Mouse (Mus musculus) G1E-ER4 (cell line): ENCODE measurements around the gene OR5BS1P. TPM values are rescaled to one million over a fixed set of nuclear protein-coding genes. Genes with fewer than 3 reads are reported as not detected.

Experiments used
- GATA1 ChIP-seq: IDR thresholded peaks from one replicate; pipeline ENCODE4 v1.8.0; 2012; ENCODE audit warnings: low read length, inconsistent platforms
- polyA plus RNA-seq: library from polyadenylated mRNA; stranded (reverse); fragments of >175 nt; gene quantifications from 2 replicates; pipeline ENCODE4 v1.2.3, GENCODE M21; 2012

The OR5BS1P gene
- polyA plus RNA-seq, 1 experiment, result not detected

DNA sequence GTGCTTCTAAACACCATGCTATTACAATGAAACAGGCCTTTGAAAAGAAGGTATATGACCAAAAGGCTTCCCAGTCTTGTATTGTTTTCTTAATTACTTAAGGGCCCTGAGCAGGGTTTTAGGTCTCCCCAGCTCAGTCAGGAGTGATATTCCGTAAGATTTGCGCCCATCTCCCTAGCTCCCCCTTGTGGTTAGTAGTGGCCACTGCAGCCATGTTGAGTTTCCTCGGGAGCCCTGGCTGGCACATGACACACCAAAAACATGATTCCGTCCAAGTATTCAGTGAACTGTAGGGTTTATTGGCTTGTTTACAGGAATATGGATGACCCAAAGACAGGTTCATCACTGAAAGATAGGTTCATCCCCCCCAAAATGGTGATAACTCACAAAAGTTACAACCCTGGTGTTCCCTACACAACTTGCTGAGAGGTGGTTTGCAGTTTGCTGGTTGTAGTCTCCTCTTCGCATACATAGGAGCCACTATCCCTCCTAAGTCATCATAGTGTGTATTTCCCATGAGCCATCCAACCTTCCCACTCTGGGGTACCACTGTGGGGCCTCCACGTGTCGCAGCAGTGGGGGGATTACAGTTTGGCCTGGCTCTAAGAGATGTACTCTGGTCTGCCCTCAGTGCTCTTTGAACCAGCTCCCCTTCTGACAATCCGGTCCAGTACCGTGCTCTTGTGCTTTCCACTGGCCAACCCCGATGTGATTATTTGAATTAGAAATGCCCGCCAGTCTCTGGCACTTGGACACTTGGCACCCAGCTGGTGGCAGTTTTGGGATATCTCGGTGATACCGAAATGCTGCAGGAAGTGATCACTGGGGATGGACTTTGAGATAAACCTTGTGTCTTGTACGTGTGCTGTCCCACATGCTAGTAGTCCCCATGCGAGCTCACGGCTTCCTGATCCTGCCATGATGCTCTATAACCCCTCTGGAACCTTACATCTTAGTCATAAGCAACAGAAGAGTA, 48.0 kb downstream of the OR5BS1P start:
- peak; percentile 35 for TF ChIP-seq GATA1

DNA sequence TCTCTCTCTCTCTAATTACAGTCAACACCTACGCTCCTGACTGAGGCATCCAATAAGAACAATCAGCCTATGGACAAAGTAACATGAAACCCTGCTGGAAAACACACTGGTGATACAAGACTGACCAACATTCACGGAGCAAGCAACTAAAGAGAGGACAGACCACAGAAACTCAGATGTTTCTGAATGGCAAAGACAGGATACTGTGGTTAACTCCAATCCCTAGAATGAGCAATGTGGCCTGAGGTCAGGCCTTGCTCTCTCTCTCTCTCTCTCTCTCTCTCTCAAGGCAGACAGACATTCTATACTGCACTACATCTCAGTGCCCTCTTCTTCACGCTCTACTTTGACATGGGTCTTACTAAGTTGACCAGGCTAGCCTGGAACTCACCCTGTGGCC, 51.5 kb downstream of the OR5BS1P start:
- no peak for TF ChIP-seq GATA1

DNA sequence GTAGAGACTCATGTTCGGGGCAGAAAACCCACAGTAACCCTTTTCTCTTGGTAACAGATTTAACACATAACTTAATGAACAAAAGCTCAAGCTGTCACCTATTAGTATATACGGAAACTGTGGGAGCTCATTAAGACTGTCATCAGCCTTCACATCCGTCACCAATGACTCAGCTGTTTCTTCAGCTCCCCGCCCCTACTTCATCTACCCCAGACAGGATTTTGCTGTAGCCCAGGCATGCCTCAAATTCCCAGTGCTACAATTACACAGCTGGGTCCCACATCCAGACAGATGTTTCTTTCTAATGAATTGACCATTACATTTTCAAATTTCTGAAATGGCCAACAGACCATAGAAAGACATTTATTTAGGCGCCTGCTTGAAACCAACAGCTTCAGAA, 56.4 kb downstream of the OR5BS1P start:
- TF ChIP-seq GATA1, result no peak

DNA sequence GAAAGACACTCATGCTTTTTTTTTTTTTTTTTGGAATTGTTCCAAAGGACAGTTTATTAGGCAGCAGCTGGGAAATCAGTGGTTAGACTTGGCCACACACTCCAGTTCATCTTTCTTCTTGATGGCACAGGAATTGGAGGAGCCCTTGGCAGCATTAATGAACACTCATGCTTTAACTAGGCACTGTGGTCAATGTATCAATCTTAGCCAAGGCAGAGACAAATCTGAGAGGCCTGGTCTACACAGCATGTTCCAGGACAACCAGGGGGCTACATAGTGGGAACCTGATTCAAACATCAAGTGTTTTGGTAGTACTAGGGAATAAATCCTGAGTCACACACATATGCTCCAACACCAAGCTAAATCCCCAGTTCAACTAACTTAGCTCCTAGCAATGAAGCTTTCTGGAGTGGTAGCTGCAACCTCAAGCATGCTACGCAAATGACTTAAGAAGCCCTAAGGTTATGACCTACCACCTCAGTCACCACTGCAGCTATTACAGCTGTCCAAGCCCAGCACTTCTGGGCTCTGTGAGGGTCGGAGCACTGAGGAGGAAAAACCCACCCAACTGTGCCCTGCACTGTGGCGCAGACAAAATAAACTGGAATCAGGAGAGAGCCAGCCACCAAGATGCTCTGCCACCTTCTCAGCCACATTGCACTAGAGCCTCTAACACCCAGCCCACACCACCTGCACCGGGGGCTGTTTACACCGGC, 57.5 kb downstream of the OR5BS1P start:
- TF ChIP-seq GATA1, result no peak

- no peak for TF ChIP-seq GATA1
Observed at GRCm38 (mm10) chr15:98528066-98528563, 58.4 kb downstream of the OR5BS1P start.

Other genes with a start within 250 kb of the OR5BS1P start
- not detected in 2 replicates for gene Gm44579, start 248.9 kb upstream of the OR5BS1P start, polyA plus RNA-seq
- gene Olfr287, start 248.8 kb upstream of the OR5BS1P start, polyA plus RNA-seq, result not detected in 2 replicates
- not detected in 2 replicates for gene Olfr286, start 235.4 kb upstream of the OR5BS1P start, polyA plus RNA-seq
- not detected in 2 replicates for gene H1fnt, start 212.6 kb upstream of the OR5BS1P start, polyA plus RNA-seq
- not detected in 2 replicates for gene Zfp641, start 173.7 kb upstream of the OR5BS1P start, polyA plus RNA-seq
- not detected in 2 replicates for gene Olfr285, start 152.5 kb upstream of the OR5BS1P start, polyA plus RNA-seq
- not detected in 2 replicates for gene Olfr284, start 128.9 kb upstream of the OR5BS1P start, polyA plus RNA-seq
- not detected in 2 replicates for gene Olfr283, start 89.0 kb upstream of the OR5BS1P start, polyA plus RNA-seq
- gene Olfr282, start 38.7 kb upstream of the OR5BS1P start, polyA plus RNA-seq, result not detected in 2 replicates
- gene Olfr281, start 17.3 kb upstream of the OR5BS1P start, polyA plus RNA-seq, result not detected in 2 replicates
- gene Lalba, start 12.8 kb downstream of the OR5BS1P start, polyA plus RNA-seq, result not detected in 2 replicates
- gene Olfr279, start 22.5 kb downstream of the OR5BS1P start, polyA plus RNA-seq, result not detected in 2 replicates
- gene Kansl2, start 64.4 kb downstream of the OR5BS1P start, polyA plus RNA-seq, result 43.8 and 46.5 TPM in 2 replicates
- 2.6 and 3.5 TPM in 2 replicates for gene Ccnt1, start 101.0 kb downstream of the OR5BS1P start, polyA plus RNA-seq
- gene 4930415O20Rik, start 101.1 kb downstream of the OR5BS1P start, polyA plus RNA-seq, result not detected in 2 replicates
- 16.9 and 17.3 TPM in 2 replicates for gene Adcy6, start 140.2 kb downstream of the OR5BS1P start, polyA plus RNA-seq
- 0.39 and 0.45 TPM in 2 replicates for gene Cacnb3, start 160.9 kb downstream of the OR5BS1P start, polyA plus RNA-seq
- gene Ddx23, start 193.0 kb downstream of the OR5BS1P start, polyA plus RNA-seq, result 120 and 126 TPM in 2 replicates
- 0.08 and 0.09 TPM in 2 replicates for gene Rnd1, start 207.6 kb downstream of the OR5BS1P start, polyA plus RNA-seq
- gene Ccdc65, start 238.3 kb downstream of the OR5BS1P start, polyA plus RNA-seq, result not detected in 2 replicates